Mouse (Mus musculus) 3134 (cell line): ENCODE results near the gene Hspa12b.

Experiments used
- DNase-seq: peaks from one replicate; pipeline ENCODE4 v3.0.0-alpha.2; 2011; ENCODE audit warnings: low spot score; ENCODE audit not compliant: insufficient read length; ENCODE audit errors: extremely low read depth

Hspa12b gene

GRCm38 (mm10) chr2:131128636-131129157, 1.6 kb downstream of the Hspa12b start:
- DNase-seq = no peak

- no peak for DNase-seq
Measured at GRCm38 (mm10) chr2:131129836-131130235, 2.8 kb downstream of the Hspa12b start.

GRCm38 (mm10) chr2:131130849-131131248, 3.8 kb downstream of the Hspa12b start:
- DNase-seq = no peak

- DNase-seq = no peak
Measured at GRCm38 (mm10) chr2:131132111-131132888, 5.2 kb downstream of the Hspa12b start.

- no peak for DNase-seq
Measured at GRCm38 (mm10) chr2:131132930-131133547, 6.0 kb downstream of the Hspa12b start, which contains the start of gene Gm11037. Gene Gm11037, plus strand, starts transcription at chr2:131133497.

DNA sequence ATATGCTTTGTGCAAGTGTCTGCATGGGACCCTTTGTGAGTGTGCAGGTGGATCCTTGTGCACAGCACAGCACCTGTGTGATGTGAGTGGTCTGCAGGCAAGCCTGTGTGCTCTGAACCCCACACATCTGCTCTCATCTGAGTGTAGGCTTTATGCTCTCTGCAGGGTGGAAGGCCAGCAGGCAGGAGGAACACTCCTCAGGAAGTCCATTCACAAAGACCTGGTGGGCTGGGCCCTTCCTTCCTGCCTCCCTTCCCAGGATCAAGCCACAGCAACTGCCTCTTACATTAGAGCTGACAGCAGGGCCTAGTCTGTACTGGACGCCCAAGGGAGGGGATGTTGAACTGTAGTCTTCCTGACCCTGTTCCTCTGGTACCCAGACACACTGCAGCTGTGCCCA, 7.3 kb downstream of the Hspa12b start:
- DNase-seq = no peak

DNA sequence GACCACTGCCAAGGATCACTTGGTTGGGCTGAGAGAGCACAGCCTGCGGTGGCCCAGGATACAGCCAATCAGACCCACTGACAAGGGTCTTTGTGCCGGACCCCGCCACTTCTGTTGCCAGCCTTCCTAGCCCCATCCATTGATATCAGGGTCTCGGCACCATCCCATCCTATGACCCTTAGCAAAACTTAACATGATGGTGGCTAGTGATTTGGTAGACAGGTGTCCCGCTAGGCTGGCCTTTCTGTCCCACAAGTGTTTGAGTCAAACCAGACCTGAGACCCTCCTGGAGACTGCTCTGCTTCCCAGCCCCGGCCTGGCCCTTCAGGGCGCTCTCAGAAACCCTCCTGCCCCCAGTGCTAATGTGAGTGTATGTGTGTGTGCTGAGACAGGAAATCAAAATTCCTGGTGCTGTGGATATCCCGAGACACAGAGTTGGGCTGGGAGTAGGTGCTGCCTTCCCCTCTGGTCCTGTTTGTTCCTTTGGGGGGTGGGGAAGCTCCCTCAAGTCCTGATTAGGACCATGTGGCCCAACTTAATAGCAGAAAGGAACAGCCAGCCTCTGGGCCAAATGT, 7.8 kb downstream of the Hspa12b start:
- DNase-seq = no peak

DNA sequence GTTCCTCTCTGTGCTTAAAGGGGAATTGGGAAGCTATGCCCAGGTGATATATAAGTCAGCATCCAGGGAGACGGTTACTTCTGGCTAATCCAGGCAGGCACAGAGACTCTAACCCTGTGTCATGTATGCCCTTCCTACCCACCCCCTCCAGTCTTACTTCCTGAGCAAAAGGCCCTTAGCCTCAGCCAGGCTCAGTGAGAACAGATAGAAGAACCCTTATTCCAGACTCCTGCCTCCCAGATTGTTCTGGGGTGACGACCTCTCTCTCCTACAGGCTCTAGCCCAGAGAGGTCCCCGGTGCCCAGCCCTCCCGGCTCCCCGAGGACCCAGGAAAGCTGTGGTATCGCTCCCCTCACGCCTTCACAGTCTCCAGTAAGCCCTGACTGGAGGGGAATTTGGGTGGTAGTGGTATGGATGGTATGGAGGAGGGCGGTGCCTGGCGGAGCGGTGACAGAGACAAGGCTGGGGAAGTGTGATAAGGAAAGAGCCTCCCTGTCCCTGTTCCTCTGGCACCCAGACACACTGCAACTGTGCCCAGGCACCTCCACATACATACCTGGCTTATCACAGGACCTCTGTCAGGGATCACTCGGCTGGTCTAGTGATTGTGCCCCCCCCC, 8.6 kb downstream of the Hspa12b start:
- no peak for DNase-seq

- DNase-seq = no peak
Measured at GRCm38 (mm10) chr2:131138296-131138695, 11.2 kb downstream of the Hspa12b start.

DNA sequence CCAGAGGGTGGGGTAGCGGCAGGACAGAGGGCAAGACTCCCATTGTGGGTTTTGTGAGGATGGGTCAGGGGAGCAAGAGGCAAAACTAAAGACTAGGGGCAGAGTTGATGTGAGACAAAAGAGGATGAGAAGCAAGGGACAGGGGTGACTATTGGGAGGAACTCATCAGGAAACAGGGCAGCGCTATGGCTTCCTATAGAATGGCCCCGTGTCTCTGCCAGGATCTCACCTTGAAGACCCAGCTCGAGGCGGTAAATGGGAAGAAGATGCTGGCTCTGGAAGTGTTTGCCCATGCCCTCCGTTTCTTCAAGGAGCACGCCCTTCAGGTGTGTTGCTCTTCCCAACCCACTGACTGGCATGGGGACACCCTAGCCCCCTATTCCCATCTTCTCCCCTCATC, 11.7 kb downstream of the Hspa12b start:
- DNase-seq = no peak

GRCm38 (mm10) chr2:131139287-131139686, 12.2 kb downstream of the Hspa12b start:
- DNase-seq = no peak

DNA sequence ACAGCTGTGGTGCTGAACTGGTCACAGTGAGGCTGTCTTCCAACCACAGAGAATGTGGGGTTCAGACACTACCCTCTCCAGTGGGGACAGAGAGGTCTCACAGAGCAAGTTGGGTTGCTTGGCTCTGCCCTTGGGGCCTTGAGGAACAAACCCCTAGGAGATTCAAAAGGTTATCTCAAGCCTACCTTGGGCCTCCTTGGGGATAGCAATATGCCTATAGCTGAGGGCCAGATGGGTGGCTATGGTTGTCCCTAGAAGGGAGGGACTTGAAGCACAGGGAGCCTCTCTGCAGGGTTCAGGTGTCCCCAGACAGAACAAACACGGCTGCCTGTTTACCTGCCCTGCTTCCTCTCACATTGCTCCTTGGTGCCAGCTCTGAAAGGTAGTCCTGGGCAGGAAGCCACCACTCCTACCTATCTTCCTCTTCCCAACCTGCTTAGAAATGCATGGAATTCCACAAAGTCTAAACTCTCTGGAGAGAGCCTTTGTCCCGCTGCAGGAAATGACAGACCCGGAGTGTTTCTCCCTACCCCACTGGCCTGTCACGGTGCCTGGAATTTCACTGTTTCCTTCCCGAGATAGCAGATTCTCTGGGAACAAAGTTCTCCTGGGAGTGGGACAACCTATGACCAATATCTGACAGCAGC, 12.9 kb downstream of the Hspa12b start:
- DNase-seq = no peak

- no peak for DNase-seq
Measured at GRCm38 (mm10) chr2:131140533-131140905, 13.4 kb downstream of the Hspa12b start.

DNA sequence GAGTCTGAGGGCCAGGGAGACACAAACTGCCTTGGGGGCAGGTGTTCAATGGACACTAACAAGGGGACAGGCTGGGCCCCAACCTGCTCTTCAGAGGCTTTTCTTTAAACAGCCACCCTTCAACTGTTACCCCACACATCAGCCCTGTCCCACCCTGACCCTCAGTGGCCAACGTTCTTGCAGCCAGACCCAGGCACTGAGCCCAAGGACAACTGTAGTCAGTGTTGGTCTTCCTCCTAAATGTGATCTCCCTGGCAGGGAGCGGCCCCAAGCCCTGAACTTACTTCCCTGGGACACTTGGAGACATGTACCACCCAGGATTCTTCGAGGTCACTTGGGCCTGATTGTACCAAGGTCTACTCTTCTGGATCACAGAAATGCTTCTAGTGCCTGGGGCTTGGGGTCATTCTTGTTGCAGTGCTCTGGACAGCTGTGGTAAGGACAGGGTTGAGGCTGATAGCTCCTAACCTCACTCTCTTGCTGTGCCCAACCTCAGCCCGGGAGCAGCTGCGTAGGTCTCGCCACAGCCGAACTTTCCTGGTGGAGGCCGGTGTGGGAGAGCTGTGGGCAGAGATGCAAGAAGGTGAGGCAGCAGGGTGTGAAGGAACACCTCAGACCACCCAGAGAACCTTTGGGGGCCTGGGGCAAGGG, 14.4 kb downstream of the Hspa12b start:
- no peak for DNase-seq

DNA sequence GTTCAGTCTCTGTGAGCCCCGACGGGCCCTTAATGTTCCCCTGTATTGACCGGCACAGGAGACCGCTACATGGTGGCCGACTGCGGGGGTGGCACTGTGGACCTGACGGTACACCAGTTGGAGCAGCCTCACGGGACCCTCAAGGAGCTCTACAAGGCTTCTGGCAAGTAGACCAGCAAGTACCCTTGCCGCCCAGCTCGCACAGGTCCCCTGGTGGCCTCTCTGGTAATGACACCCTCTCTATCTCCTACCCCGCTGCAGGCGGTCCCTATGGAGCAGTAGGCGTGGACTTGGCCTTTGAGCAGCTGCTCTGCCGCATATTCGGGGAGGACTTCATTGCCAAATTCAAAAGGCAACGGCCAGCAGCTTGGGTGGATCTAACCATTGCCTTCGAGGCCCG, 15.5 kb downstream of the Hspa12b start:
- DNase-seq = peak; percentile 61

- no peak for DNase-seq
Measured at GRCm38 (mm10) chr2:131143007-131143780, 16.1 kb downstream of the Hspa12b start.

- DNase-seq = no peak
Measured at GRCm38 (mm10) chr2:131145121-131145520, 18.0 kb downstream of the Hspa12b start.

DNA sequence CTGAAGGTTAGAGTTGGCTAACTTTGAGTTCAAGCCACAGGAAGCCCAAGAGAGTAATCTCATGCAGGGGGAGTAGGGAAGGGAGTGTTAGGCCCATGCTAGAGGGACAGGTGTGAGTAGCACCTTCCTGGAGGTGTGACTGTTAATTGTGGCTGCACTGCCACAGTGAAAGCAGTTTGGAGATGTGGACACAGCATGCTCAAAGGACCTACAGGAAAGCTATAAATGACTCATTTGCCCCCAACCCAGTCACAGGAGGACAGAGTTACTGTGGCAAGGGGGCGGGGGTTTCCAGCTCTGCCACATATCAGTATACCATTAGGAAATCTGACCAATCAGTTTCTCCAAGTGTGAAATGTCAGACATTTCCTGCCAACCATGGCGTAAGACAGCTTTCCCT, 18.5 kb downstream of the Hspa12b start:
- no peak for DNase-seq

DNA sequence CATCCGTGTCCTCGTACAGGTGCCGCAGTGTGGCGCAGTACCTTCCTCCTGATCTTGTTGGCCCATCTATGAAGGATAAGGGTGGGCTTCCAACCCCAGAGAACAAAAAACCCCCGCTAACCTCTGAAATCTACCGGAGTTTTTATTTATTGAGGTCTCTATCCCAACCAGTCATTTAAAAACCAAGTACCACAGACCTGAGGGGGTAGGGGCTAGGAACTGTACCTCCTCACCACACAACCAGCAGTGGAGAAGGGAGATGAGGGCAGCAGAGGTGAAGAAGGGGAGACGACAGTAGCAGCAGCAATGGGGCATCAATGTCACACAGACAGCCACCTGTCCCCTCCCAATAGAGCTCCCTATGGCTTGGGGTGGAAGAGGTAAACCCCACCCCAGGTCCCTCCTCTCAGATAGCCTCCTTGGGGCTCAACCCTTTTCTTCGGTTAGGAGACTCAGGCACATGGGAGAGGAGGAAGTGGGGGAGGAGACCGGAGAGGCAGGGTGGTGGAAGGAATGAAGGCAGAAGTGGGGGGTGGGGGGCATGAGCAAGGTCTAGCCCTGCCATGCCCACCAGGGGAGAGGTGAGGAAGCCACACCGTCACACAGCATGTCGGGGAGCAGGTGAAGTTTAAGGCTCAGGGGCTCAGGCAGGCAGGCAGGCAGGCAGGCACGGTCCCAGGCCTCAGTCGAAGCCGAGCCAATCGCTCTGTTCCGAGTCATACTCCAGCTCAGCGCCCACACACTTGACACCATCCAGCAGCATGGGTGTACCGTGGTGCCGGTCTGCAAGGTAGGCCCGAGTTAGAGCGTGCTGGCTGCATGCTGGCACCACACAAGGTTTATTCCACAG, 19.3 kb downstream of the Hspa12b start:
- DNase-seq = no peak
